Mouse (Mus musculus): ENCODE measurements around the gene Col11a1. TPM values are rescaled to one million over a fixed set of nuclear protein-coding genes. Genes with fewer than 3 reads are reported as not detected.

Gene Col11a1
- 16.4 and 18.1 TPM in 2 replicates for polyA plus RNA-seq (2015; fragmentation: Nextera tagmentation; extraction: Ambion mirVana)

- Histone ChIP-seq H3K4me1 (ENCODE audit: control insufficient read depth, insufficient read depth, low read length) (peaks cover 3% of the 10 kb centered on the region; the same call in 1 of the 2 replicates), H3K4me2 (ENCODE audit: low read depth, low read length) (peak within 1 kb of the TSS; percentile 77), H3K9me3 (replicated peaks; ENCODE audit: control insufficient read depth, low read length) (no peaks in the 10 kb centered on the region), H3K36me3 (ENCODE audit: control insufficient read depth, insufficient read depth, low read length) (no peaks in the 10 kb centered on the region), H3K27me3 (ENCODE audit: control insufficient read depth, insufficient read depth, low read length) (no peaks in the 10 kb centered on the region), H3K9ac (ENCODE audit: low read length) (peak within 1 kb of the TSS; percentile 65), H3K4me3 (replicated peaks; ENCODE audit: low read length) (peak within 1 kb of the TSS; percentile 65), H3K27ac (ENCODE audit: low read length) (no peak within 1 kb of the TSS)
- under 1% methylated on average over 19 of the region's 19 CpGs for WGBS
- ATAC-seq (ENCODE audit: insufficient read depth, low FRiP score), result peak; percentile 98
These were observed at the start of gene Col11a1 for GRCm38 (mm10) chr3:114029971-114030635. TSS of gene Col11a1 (plus strand) at chr3:114030540.

DNA sequence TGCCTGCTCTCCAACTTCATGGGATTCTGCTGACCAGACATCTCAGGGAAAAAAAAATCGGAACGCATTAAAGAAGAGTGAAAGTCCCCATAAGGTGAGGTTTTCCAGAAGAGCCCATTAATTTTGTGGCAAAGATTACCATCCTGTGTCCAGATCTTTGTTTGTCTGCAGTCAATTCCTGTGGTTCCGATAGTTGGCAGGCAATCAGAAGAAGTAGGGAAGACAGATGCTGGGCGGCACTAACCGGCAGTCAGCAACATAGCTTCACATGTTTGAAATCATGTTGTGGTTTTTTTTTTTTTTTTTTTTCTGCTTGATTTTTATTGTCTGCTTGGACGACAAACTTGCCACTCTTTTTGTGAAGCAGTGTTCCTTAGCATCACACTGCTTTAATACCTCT, 39.4 kb upstream of the Col11a1 start:
- Histone ChIP-seq H3K4me1 (ENCODE audit: control insufficient read depth, insufficient read depth, low read length) (no peaks in the 10 kb centered on the region), H3K27me3 (ENCODE audit: control insufficient read depth, insufficient read depth, low read length) (no peaks in the 10 kb centered on the region), H3K9ac (ENCODE audit: low read length) (no peak overlapping the region), H3K36me3 (ENCODE audit: control insufficient read depth, insufficient read depth, low read length) (no peaks in the 10 kb centered on the region), H3K4me2 (ENCODE audit: low read depth, low read length) (no peak overlapping the region), H3K4me3 (replicated peaks; ENCODE audit: low read length) (no peak overlapping the region), H3K9me3 (replicated peaks; ENCODE audit: control insufficient read depth, low read length) (no peaks in the 10 kb centered on the region), H3K27ac (ENCODE audit: low read length) (no peak overlapping the region)
- 78% methylated on average over 6 of the region's 6 CpGs for WGBS
- ATAC-seq (ENCODE audit: insufficient read depth, low FRiP score), result no peak

GRCm38 (mm10) chr3:114030886-114031285, 546 bp downstream of the Col11a1 start:
- H3K9me3 ChIP-seq (replicated peaks; ENCODE audit: control insufficient read depth, low read length), result no peaks in the 10 kb centered on the region
- no peak overlapping the region for H3K27ac ChIP-seq (ENCODE audit: low read length)
- H3K27me3 ChIP-seq (ENCODE audit: control insufficient read depth, insufficient read depth, low read length), result no peaks in the 10 kb centered on the region
- H3K36me3 ChIP-seq (ENCODE audit: control insufficient read depth, insufficient read depth, low read length), result no peaks in the 10 kb centered on the region
- H3K4me3 ChIP-seq (replicated peaks; ENCODE audit: low read length), result peak overlapping the region; percentile 65
- H3K4me1 ChIP-seq (ENCODE audit: control insufficient read depth, insufficient read depth, low read length), result peaks cover 3% of the 10 kb centered on the region; the same call in 1 of the 2 replicates
- H3K4me2 ChIP-seq (ENCODE audit: low read depth, low read length), result peak overlapping the region; percentile 77
- peak overlapping the region; percentile 65 for H3K9ac ChIP-seq (ENCODE audit: low read length)
- ATAC-seq (ENCODE audit: insufficient read depth, low FRiP score), result no peak
- 0% methylated on average over 9 of the region's 9 CpGs for WGBS

GRCm38 (mm10) chr3:114031351-114032213, 1.2 kb downstream of the Col11a1 start:
- WGBS, result 2% methylated on average over 21 of the region's 21 CpGs
- H3K27ac ChIP-seq (ENCODE audit: low read length), result no peak overlapping the region
- H3K4me3 ChIP-seq (replicated peaks; ENCODE audit: low read length), result peak overlapping the region; percentile 65
- peak overlapping the region; percentile 65 for H3K9ac ChIP-seq (ENCODE audit: low read length)
- ATAC-seq (ENCODE audit: insufficient read depth, low FRiP score), result peak; percentile 54; the same call in 1 of the 2 replicates
- H3K36me3 ChIP-seq (ENCODE audit: control insufficient read depth, insufficient read depth, low read length), result no peaks in the 10 kb centered on the region
- H3K4me2 ChIP-seq (ENCODE audit: low read depth, low read length), result peak overlapping the region; percentile 77
- no peaks in the 10 kb centered on the region for H3K9me3 ChIP-seq (replicated peaks; ENCODE audit: control insufficient read depth, low read length)
- peaks cover 3% of the 10 kb centered on the region; the same call in 1 of the 2 replicates for H3K4me1 ChIP-seq (ENCODE audit: control insufficient read depth, insufficient read depth, low read length)
- no peaks in the 10 kb centered on the region for H3K27me3 ChIP-seq (ENCODE audit: control insufficient read depth, insufficient read depth, low read length)

- Histone ChIP-seq H3K9me3 (replicated peaks; ENCODE audit: control insufficient read depth, low read length) (no peaks in the 10 kb centered on the region), H3K4me1 (ENCODE audit: control insufficient read depth, insufficient read depth, low read length) (peaks cover 3% of the 10 kb centered on the region; the same call in 1 of the 2 replicates), H3K4me3 (replicated peaks; ENCODE audit: low read length) (peak overlapping the region; percentile 65), H3K27me3 (ENCODE audit: control insufficient read depth, insufficient read depth, low read length) (no peaks in the 10 kb centered on the region), H3K27ac (ENCODE audit: low read length) (no peak overlapping the region), H3K4me2 (ENCODE audit: low read depth, low read length) (peak overlapping the region; percentile 77), H3K36me3 (ENCODE audit: control insufficient read depth, insufficient read depth, low read length) (no peaks in the 10 kb centered on the region), H3K9ac (ENCODE audit: low read length) (peak overlapping the region; percentile 65)
- WGBS, result 1% methylated on average over 4 of the region's 4 CpGs
- no peak for ATAC-seq (ENCODE audit: insufficient read depth, low FRiP score)
These were observed 2.0 kb downstream of the Col11a1 start for GRCm38 (mm10) chr3:114032333-114032732.

DNA sequence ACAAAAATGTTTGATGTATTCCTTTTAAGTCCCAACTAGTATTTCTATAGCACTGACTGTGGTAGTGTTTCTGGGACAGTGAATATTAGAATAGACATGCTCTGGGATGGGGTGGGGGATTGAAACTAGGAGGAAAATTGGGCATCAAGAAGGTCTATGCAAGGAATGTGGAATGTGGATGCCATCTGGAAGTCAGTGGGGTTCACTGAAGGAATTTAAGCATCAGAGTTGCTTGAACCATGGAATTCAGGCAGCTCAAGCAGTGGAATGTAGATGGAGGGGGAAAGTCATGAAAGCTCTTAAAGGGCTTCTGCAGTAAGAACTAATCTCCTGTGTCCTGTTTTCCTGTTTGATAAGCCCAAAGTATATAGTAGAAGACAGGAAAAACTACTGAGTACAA, 22.1 kb downstream of the Col11a1 start:
- Histone ChIP-seq H3K4me2 (ENCODE audit: low read depth, low read length) (no peak overlapping the region), H3K4me1 (ENCODE audit: control insufficient read depth, insufficient read depth, low read length) (no peaks in the 10 kb centered on the region)

DNA sequence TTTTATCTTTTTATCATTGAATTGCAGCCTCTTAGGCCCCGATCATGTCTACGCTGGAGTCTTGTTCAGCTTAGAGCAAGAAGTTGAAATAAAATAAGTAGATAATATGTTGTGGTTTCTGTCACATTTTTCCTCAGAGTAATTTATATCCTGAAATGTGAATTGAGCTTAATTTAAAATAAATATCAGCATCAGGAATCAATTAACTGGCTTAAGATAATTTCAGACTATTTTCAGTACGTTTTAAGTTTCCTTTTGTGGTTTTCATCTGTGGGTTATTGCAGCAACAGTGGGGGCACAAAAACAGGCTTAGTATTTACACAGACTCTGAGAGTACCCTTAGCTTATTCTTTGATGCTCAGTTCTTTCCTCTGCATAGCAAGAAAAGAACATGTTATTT, 23.2 kb downstream of the Col11a1 start:
- Histone ChIP-seq H3K4me1 (ENCODE audit: control insufficient read depth, insufficient read depth, low read length) (no peaks in the 10 kb centered on the region), H3K27ac (ENCODE audit: low read length) (no peak overlapping the region), H3K9ac (ENCODE audit: low read length) (no peak overlapping the region), H3K9me3 (replicated peaks; ENCODE audit: control insufficient read depth, low read length) (no peaks in the 10 kb centered on the region), H3K4me2 (ENCODE audit: low read depth, low read length) (no peak overlapping the region), H3K36me3 (ENCODE audit: control insufficient read depth, insufficient read depth, low read length) (no peaks in the 10 kb centered on the region), H3K4me3 (replicated peaks; ENCODE audit: low read length) (no peak overlapping the region), H3K27me3 (ENCODE audit: control insufficient read depth, insufficient read depth, low read length) (no peaks in the 10 kb centered on the region)
- no peak for ATAC-seq (ENCODE audit: insufficient read depth, low FRiP score)
- WGBS, result 76% methylated on average over 3 of the region's 3 CpGs

More for the DNA sequence above, 22.1 kb downstream of the Col11a1 start:
- no peaks in the 10 kb centered on the region for H3K27me3 ChIP-seq (ENCODE audit: control insufficient read depth, insufficient read depth, low read length)
- H3K36me3 ChIP-seq (ENCODE audit: control insufficient read depth, insufficient read depth, low read length), result no peaks in the 10 kb centered on the region
- no peaks in the 10 kb centered on the region for H3K9me3 ChIP-seq (replicated peaks; ENCODE audit: control insufficient read depth, low read length)
- H3K4me3 ChIP-seq (replicated peaks; ENCODE audit: low read length), result no peak overlapping the region
- H3K9ac ChIP-seq (ENCODE audit: low read length), result no peak overlapping the region
- no peak for ATAC-seq (ENCODE audit: insufficient read depth, low FRiP score)
- no peak overlapping the region for H3K27ac ChIP-seq (ENCODE audit: low read length)

- Histone ChIP-seq H3K27me3 (ENCODE audit: control insufficient read depth, insufficient read depth, low read length) (no peaks in the 10 kb centered on the region), H3K4me1 (ENCODE audit: control insufficient read depth, insufficient read depth, low read length) (peaks cover 3% of the 10 kb centered on the region; the same call in 1 of the 2 replicates), H3K9ac (ENCODE audit: low read length) (no peak overlapping the region), H3K4me3 (replicated peaks; ENCODE audit: low read length) (no peak overlapping the region), H3K4me2 (ENCODE audit: low read depth, low read length) (no peak overlapping the region), H3K27ac (ENCODE audit: low read length) (no peak overlapping the region), H3K36me3 (ENCODE audit: control insufficient read depth, insufficient read depth, low read length) (no peaks in the 10 kb centered on the region), H3K9me3 (replicated peaks; ENCODE audit: control insufficient read depth, low read length) (no peaks in the 10 kb centered on the region)
- 66% methylated on average over 4 of the region's 4 CpGs for WGBS
- ATAC-seq (ENCODE audit: insufficient read depth, low FRiP score), result peak; percentile 47; the same call in 1 of the 2 replicates
These were observed 34.8 kb downstream of the Col11a1 start for GRCm38 (mm10) chr3:114065123-114065522.

DNA sequence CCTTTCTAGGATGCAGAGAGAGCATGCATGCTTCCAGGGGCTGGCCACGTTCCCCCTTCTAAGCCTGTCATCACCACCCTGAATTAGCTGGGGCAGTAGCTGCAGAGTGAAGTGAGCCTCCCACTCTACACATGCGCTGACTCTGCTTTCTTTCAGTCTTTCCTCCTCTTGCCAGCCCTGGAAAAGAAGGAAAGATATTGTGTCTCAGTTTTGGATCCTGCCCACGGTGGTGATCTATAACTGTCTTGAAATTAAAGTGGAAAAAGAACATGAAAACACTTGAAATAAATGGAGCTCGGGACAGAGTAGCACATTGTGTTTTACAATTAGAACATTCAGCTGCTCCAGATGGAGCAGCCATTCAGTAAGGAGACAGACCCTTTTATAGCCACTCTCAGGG, 35.2 kb downstream of the Col11a1 start:
- Histone ChIP-seq H3K4me3 (replicated peaks; ENCODE audit: low read length) (no peak overlapping the region), H3K4me2 (ENCODE audit: low read depth, low read length) (no peak overlapping the region), H3K27me3 (ENCODE audit: control insufficient read depth, insufficient read depth, low read length) (no peaks in the 10 kb centered on the region), H3K9ac (ENCODE audit: low read length) (no peak overlapping the region), H3K9me3 (replicated peaks; ENCODE audit: control insufficient read depth, low read length) (no peaks in the 10 kb centered on the region), H3K36me3 (ENCODE audit: control insufficient read depth, insufficient read depth, low read length) (no peaks in the 10 kb centered on the region), H3K27ac (ENCODE audit: low read length) (peak overlapping the region; percentile 61; the same call in 1 of the 2 replicates), H3K4me1 (ENCODE audit: control insufficient read depth, insufficient read depth, low read length) (peaks cover 3% of the 10 kb centered on the region; the same call in 1 of the 2 replicates)
- WGBS, result 38% methylated on average over 4 of the region's 4 CpGs
- ATAC-seq (ENCODE audit: insufficient read depth, low FRiP score), result peak; percentile 88; the same call in 1 of the 2 replicates
